Mouse (Mus musculus): ENCODE data around the gene Olfr820. TPM values are rescaled to one million over a fixed set of nuclear protein-coding genes. Genes with fewer than 3 reads are reported as not detected.
"Not testable (repeated sequence)": the region's sequence is repeated elsewhere in the genome, so short reads cannot be mapped to it uniquely, and the experiment has no call there.

Olfr820 gene
- polyA plus RNA-seq (2015; fragmentation: Nextera tagmentation; extraction: Ambion mirVana), result not detected in 2 replicates

GRCm38 (mm10) chr10:130012321-130012720 lies at the start of gene Olfr820:
Gene Olfr820 (plus strand): TSS chr10:130012621.
- no peak within 1 kb of the TSS for H3K4me3 ChIP-seq (replicated peaks)
- no peaks in the 10 kb centered on the region for H3K27me3 ChIP-seq (replicated peaks)
- no peak within 1 kb of the TSS for H3K9ac ChIP-seq
- ATAC-seq (ENCODE audit: insufficient read depth, low FRiP score, low read depth), result no peak
- H3K4me2 ChIP-seq, result no peak within 1 kb of the TSS
- H3K36me3 ChIP-seq, result no peaks in the 10 kb centered on the region
- H3K27ac ChIP-seq, result no peak within 1 kb of the TSS
- no peaks in the 10 kb centered on the region for H3K9me3 ChIP-seq
- no peaks in the 10 kb centered on the region for H3K4me1 ChIP-seq

- not testable (repeated sequence) for ATAC-seq (ENCODE audit: insufficient read depth, low FRiP score, low read depth); H3K36me3 ChIP-seq; H3K9ac ChIP-seq; H3K4me2 ChIP-seq; H3K4me3 ChIP-seq (replicated peaks); H3K27ac ChIP-seq; H3K9me3 ChIP-seq; H3K4me1 ChIP-seq; H3K27me3 ChIP-seq (replicated peaks)
- 97% methylated on average over 2 of the region's 3 CpGs for WGBS
Measured at GRCm38 (mm10) chr10:129966232-129966631, 46.2 kb upstream of the Olfr820 start.

- not testable (repeated sequence) for H3K27ac ChIP-seq; H3K9ac ChIP-seq; H3K36me3 ChIP-seq; H3K4me3 ChIP-seq (replicated peaks); H3K27me3 ChIP-seq (replicated peaks); H3K9me3 ChIP-seq; H3K4me2 ChIP-seq; ATAC-seq (ENCODE audit: insufficient read depth, low FRiP score, low read depth); H3K4me1 ChIP-seq
- 77% methylated on average over 2 of the region's 2 CpGs for WGBS
Measured at GRCm38 (mm10) chr10:129967166-129967565, 45.3 kb upstream of the Olfr820 start, which contains the start of gene Olfr819. Gene Olfr819 (minus strand): TSS chr10:129967266.

GRCm38 (mm10) chr10:129972994-129973393 lies 39.4 kb upstream of the Olfr820 start:
- H3K4me3 ChIP-seq (replicated peaks); H3K36me3 ChIP-seq; H3K4me1 ChIP-seq; H3K4me2 ChIP-seq; H3K9me3 ChIP-seq; H3K27ac ChIP-seq; ATAC-seq (ENCODE audit: insufficient read depth, low FRiP score, low read depth); H3K27me3 ChIP-seq (replicated peaks); H3K9ac ChIP-seq: not testable (repeated sequence)
- WGBS, result no CpG with 5 or more reads among the region's 3 CpGs

- not testable (repeated sequence) for ATAC-seq (ENCODE audit: insufficient read depth, low FRiP score, low read depth); H3K27ac ChIP-seq; H3K27me3 ChIP-seq (replicated peaks); H3K9me3 ChIP-seq; H3K9ac ChIP-seq; H3K4me2 ChIP-seq; H3K36me3 ChIP-seq; H3K4me1 ChIP-seq; H3K4me3 ChIP-seq (replicated peaks)
- WGBS, result no CpG with 5 or more reads among the region's 2 CpGs
Measured at GRCm38 (mm10) chr10:129976040-129976439, 36.4 kb upstream of the Olfr820 start, which contains the start of gene Olfr247. Gene Olfr247 (minus strand): TSS chr10:129976140.

- H3K36me3 ChIP-seq, result not testable (repeated sequence)
Measured at GRCm38 (mm10) chr10:129981867-129982266, 30.6 kb upstream of the Olfr820 start.

GRCm38 (mm10) chr10:129984962-129985361 lies 27.5 kb upstream of the Olfr820 start, which contains the start of gene Gm10310:
Gene Gm10310 (minus strand): TSS chr10:129985062.
- H3K4me2 ChIP-seq; H3K27me3 ChIP-seq (replicated peaks); H3K9me3 ChIP-seq; H3K4me1 ChIP-seq; H3K4me3 ChIP-seq (replicated peaks); H3K36me3 ChIP-seq; H3K27ac ChIP-seq; H3K9ac ChIP-seq; ATAC-seq (ENCODE audit: insufficient read depth, low FRiP score, low read depth): not testable (repeated sequence)
- WGBS, result no CpG with 5 or more reads among the region's 1 CpGs

More at GRCm38 (mm10) chr10:129981867-129982266, 30.6 kb upstream of the Olfr820 start:
- no CpG with 5 or more reads among the region's 3 CpGs for WGBS
- H3K27me3 ChIP-seq (replicated peaks); H3K9ac ChIP-seq; H3K9me3 ChIP-seq; H3K27ac ChIP-seq; ATAC-seq (ENCODE audit: insufficient read depth, low FRiP score, low read depth); H3K4me2 ChIP-seq; H3K4me1 ChIP-seq; H3K4me3 ChIP-seq (replicated peaks): not testable (repeated sequence)

- WGBS, result 86% methylated on average over 4 of the region's 4 CpGs
- not testable (repeated sequence) for H3K4me3 ChIP-seq (replicated peaks); H3K4me2 ChIP-seq; ATAC-seq (ENCODE audit: insufficient read depth, low FRiP score, low read depth); H3K9me3 ChIP-seq; H3K27me3 ChIP-seq (replicated peaks); H3K4me1 ChIP-seq; H3K9ac ChIP-seq; H3K27ac ChIP-seq; H3K36me3 ChIP-seq
Measured at GRCm38 (mm10) chr10:130004104-130004503, 8.3 kb upstream of the Olfr820 start.

GRCm38 (mm10) chr10:130005366-130005765 lies 7.1 kb upstream of the Olfr820 start:
- H3K27me3 ChIP-seq (replicated peaks); H3K27ac ChIP-seq; H3K4me1 ChIP-seq; H3K9ac ChIP-seq; H3K9me3 ChIP-seq; H3K36me3 ChIP-seq; ATAC-seq (ENCODE audit: insufficient read depth, low FRiP score, low read depth); H3K4me2 ChIP-seq; H3K4me3 ChIP-seq (replicated peaks): not testable (repeated sequence)
- 86% methylated on average over 4 of the region's 4 CpGs for WGBS

- Histone ChIP-seq H3K36me3 (no peaks in the 10 kb centered on the region), H3K9me3 (no peaks in the 10 kb centered on the region)
Measured at GRCm38 (mm10) chr10:130030048-130030447, 17.6 kb downstream of the Olfr820 start, which contains the start of gene Olfr821. Gene Olfr821 (plus strand): TSS chr10:130030348.

GRCm38 (mm10) chr10:130037096-130037495 lies 24.7 kb downstream of the Olfr820 start:
- H3K27me3 ChIP-seq (replicated peaks), result no peaks in the 10 kb centered on the region
- H3K9me3 ChIP-seq, result no peaks in the 10 kb centered on the region
- H3K4me1 ChIP-seq, result no peaks in the 10 kb centered on the region
- no peak overlapping the region for H3K27ac ChIP-seq
- no peak overlapping the region for H3K4me2 ChIP-seq
- ATAC-seq (ENCODE audit: insufficient read depth, low FRiP score, low read depth), result no peak
- no peak overlapping the region for H3K4me3 ChIP-seq (replicated peaks)
- no peak overlapping the region for H3K9ac ChIP-seq
- 71% methylated on average over 6 of the region's 6 CpGs for WGBS
- H3K36me3 ChIP-seq, result no peaks in the 10 kb centered on the region

More at GRCm38 (mm10) chr10:130030048-130030447, 17.6 kb downstream of the Olfr820 start, which contains the start of gene Olfr821:
- Histone ChIP-seq H3K4me1 (no peaks in the 10 kb centered on the region), H3K27me3 (replicated peaks) (no peaks in the 10 kb centered on the region), H3K9ac (no peak within 1 kb of the TSS), H3K27ac (no peak within 1 kb of the TSS), H3K4me2 (no peak within 1 kb of the TSS), H3K4me3 (replicated peaks) (no peak within 1 kb of the TSS)
- no peak for ATAC-seq (ENCODE audit: insufficient read depth, low FRiP score, low read depth)

Data from stomach, embryonic 15.5 days (tissue).